Comparison of ENCODE assay signal across 22 mouse cellular contexts in genomic region chr16:8758193-8758592, GRCm38 (mm10). TPM values are rescaled to one million over a fixed set of nuclear protein-coding genes. Genes with fewer than 3 reads are reported as not detected.
DNase-seq lines count a peak whose midpoint lies in the region; ATAC-seq and TF ChIP-seq lines count a peak whose summit lies in the region.
"Had no signal": no experiment of that assay in that cellular context is flagged by ENCODE, and none has a peak within 500 bp of the region (broad histone marks: within the 10 kb centered on the region; RNA-seq: fewer than 3 reads in every experiment).

No protein-coding gene starts in this region.

- H3K27ac ChIP-seq in liver, embryonic 13.5 days: peak overlapping the region; percentile 80
- peak overlapping the region; percentile 82; the same call in 1 of the 2 replicates for H3K27ac ChIP-seq in ES-Bruce4 (ENCODE audit: insufficient read depth, low read length)
- no peak overlapping the region for H3K27ac ChIP-seq in ES-E14 (ENCODE audit: insufficient read depth, low read depth, low read length, poor library complexity, severe bottlenecking)
- H3K27ac ChIP-seq: embryonic facial prominence, embryonic 10.5 days; embryonic facial prominence, embryonic 12.5 days; forebrain, embryonic 13.5 days; forebrain, embryonic 15.5 days had no signal

- ATAC-seq in liver, embryonic 13.5 days (ENCODE audit: low read depth): no peak
- ATAC-seq in cerebellum, adult (ENCODE audit: insufficient number of reproducible peaks, low FRiP score, low TSS enrichment): no peak
- ATAC-seq: CD4-positive, CD25-positive, alpha-beta regulatory T cell, adult 4 months; forebrain, embryonic 13.5 days; forebrain, embryonic 15.5 days; forebrain, postnatal 0 days had no signal

- in situ Hi-C loops in ES-E14 (cut with MboI; ENCODE audit: low sequenced_read_pairs in 2 of 2, unreplicated experiment in 2 of 2): no loop called here

- H3K4me3 ChIP-seq in liver, embryonic 13.5 days (replicated peaks): no peak overlapping the region
- H3K4me3 ChIP-seq in ES-Bruce4 (ENCODE audit: low read depth, low read length) (no peak overlapping the region), ES-E14 (ENCODE audit: insufficient read depth in 1 of 2, low read depth in 1 of 2, low read length in 2 of 2, poor library complexity in 1 of 2, severe bottlenecking in 1 of 2) (no peak overlapping the region)
- H3K4me3 ChIP-seq: embryonic facial prominence, embryonic 10.5 days; embryonic facial prominence, embryonic 12.5 days; forebrain, embryonic 13.5 days; forebrain, embryonic 15.5 days had no signal

- TF ChIP-seq CTCF in ES-Bruce4 (IDR thresholded peaks at IDR 0.05; ENCODE audit: low read depth, low read length): no peak

- H3K9ac ChIP-seq in liver, embryonic 13.5 days: no peak overlapping the region
- H3K9ac ChIP-seq in ES-Bruce4 (ENCODE audit: low read depth, poor library complexity, severe bottlenecking) (no peak overlapping the region), ES-E14 (ENCODE audit: insufficient read depth, low read depth, low read length, poor library complexity, severe bottlenecking) (no peak overlapping the region)
- H3K9ac ChIP-seq: embryonic facial prominence, embryonic 12.5 days; forebrain, embryonic 13.5 days; forebrain, embryonic 15.5 days; forebrain, postnatal 0 days had no signal

- peaks cover 80% of the 10 kb centered on the region for H3K4me1 ChIP-seq in liver, embryonic 13.5 days (replicated peaks)
- H3K4me1 ChIP-seq in ES-Bruce4 (ENCODE audit: control insufficient read depth, insufficient read depth, low read length): peaks cover 10% of the 10 kb centered on the region
- peaks cover 12 to 20% of the 10 kb centered on the region in 2 experiments; a peak in 3 of 4 replicates for H3K4me1 ChIP-seq in ES-E14 (ENCODE audit: control insufficient read depth in 2 of 2, insufficient read depth in 2 of 2, low read length in 2 of 2, poor library complexity in 1 of 2)
- H3K4me1 ChIP-seq: embryonic facial prominence, embryonic 10.5 days; embryonic facial prominence, embryonic 12.5 days; forebrain, embryonic 13.5 days; forebrain, embryonic 15.5 days had no signal

- no peak for TF ChIP-seq EP300 in ES-Bruce4 (IDR thresholded peaks at IDR 0.05; ENCODE audit: insufficient read depth, low read depth, low read length)

- no peaks in the 10 kb centered on the region for H3K27me3 ChIP-seq in liver, embryonic 13.5 days
- H3K27me3 ChIP-seq in ES-Bruce4 (ENCODE audit: control insufficient read depth, insufficient read depth, low read length, poor library complexity, severe bottlenecking): no peaks in the 10 kb centered on the region
- H3K27me3 ChIP-seq: CH12.LX; embryonic facial prominence, embryonic 12.5 days; forebrain, embryonic 13.5 days; forebrain, embryonic 15.5 days had no signal

- TF ChIP-seq POLR2A in ES-Bruce4 (IDR thresholded peaks at IDR 0.05; ENCODE audit: insufficient read depth, low read length): no peak

- no peaks in the 10 kb centered on the region for H3K36me3 ChIP-seq in liver, embryonic 13.5 days
- H3K36me3 ChIP-seq in ES-Bruce4 (ENCODE audit: control insufficient read depth, insufficient read depth, low read length, poor library complexity, severe bottlenecking): peaks cover 24% of the 10 kb centered on the region
- H3K36me3 ChIP-seq in ES-E14 (ENCODE audit: control insufficient read depth, insufficient read depth, low read length, poor library complexity, severe bottlenecking): peaks cover 21% of the 10 kb centered on the region
- H3K36me3 ChIP-seq: embryonic facial prominence, embryonic 10.5 days; embryonic facial prominence, embryonic 12.5 days; forebrain, embryonic 15.5 days had no signal

- DNase-seq in liver, embryonic 13.5 days: no peak
- DNase-seq in liver (no peak), ES-E14 (ENCODE audit: low read depth, low spot score) (no peak), ZHBTc4 (ENCODE audit: low read depth, low spot score) (peak; percentile 65)
- no peak for DNase-seq in cerebellum, postnatal 14 days
- DNase-seq: adrenal gland, adult 2 months; adrenal gland, postnatal 10 days; adrenal gland, postnatal 25 days; B cell, adult 2 months; cerebellum, adult 11-12 months; cerebellum, adult 2 months; cerebellum, adult 9-10 months; cerebellum, postnatal 10 days; forebrain, postnatal 0 days had no signal

- no peak overlapping the region for H3K4me2 ChIP-seq in liver, embryonic 13.5 days
- H3K4me2 ChIP-seq: embryonic facial prominence, embryonic 12.5 days; forebrain, embryonic 13.5 days; forebrain, embryonic 15.5 days had no signal

- no peaks in the 10 kb centered on the region for H3K9me3 ChIP-seq in liver, embryonic 13.5 days (replicated peaks)
- H3K9me3 ChIP-seq in ES-Bruce4 (replicated peaks; ENCODE audit: control insufficient read depth, insufficient read depth, low read length, poor library complexity, severe bottlenecking) (no peaks in the 10 kb centered on the region), ES-E14 (ENCODE audit: control insufficient read depth, insufficient read depth, low read depth, low read length) (no peaks in the 10 kb centered on the region)
- H3K9me3 ChIP-seq: embryonic facial prominence, embryonic 10.5 days; embryonic facial prominence, embryonic 12.5 days; forebrain, embryonic 13.5 days; forebrain, embryonic 15.5 days had no signal

- WGBS in liver, embryonic 13.5 days (ENCODE audit: insufficient replicate concordance): 74% methylated on average over 2 of the region's 2 CpGs

TF ChIP-seq in ES-E14, 5 proteins besides CTCF, POLR2A, EP300 and RAD21:
- TF ChIP-seq CHD2 (IDR thresholded peaks at IDR 0.05; ENCODE audit: low read depth, low read length) (no peak), ZNF384 (IDR thresholded peaks at IDR 0.05; ENCODE audit: low read depth, low read length) (peak; percentile 1; the same call in 1 of the 2 replicates), HCFC1 (IDR thresholded peaks at IDR 0.05; ENCODE audit: borderline replicate concordance, insufficient read depth, low read length) (no peak), MAFK (IDR thresholded peaks at IDR 0.05; ENCODE audit: insufficient read depth, low read depth, low read length) (0 out of 2 replicates have a peak, but pooled peaks have one; percentile 7), ZC3H11A (IDR thresholded peaks at IDR 0.05; ENCODE audit: borderline replicate concordance, low read depth, low read length) (no peak)
TF ChIP-seq in ES-E14: peak in this region for 2.

RNA-seq across cellular contexts. Expression of gene Usp7, which starts 33.9 kb away (rescaled TPM):
- 26.5 and 26.8 TPM in 2 replicates for polyA plus RNA-seq in liver, embryonic 13.5 days (2015; fragmentation: Nextera tagmentation; extraction: Ambion mirVana)
- polyA plus RNA-seq in ES-Bruce4 (2011; ENCODE audit: insufficient read depth, insufficient read length, low read depth, missing spikeins): 339 and 341 TPM in 2 replicates
- total RNA-seq in ES-E14 (2012; rRNA removed): 242 and 291 TPM in 2 replicates

Comparison
In these comparisons a context has a peak if more than half of its experiments do, and no peak if none do; other contexts are left out.
1. RNA of gene Usp7, which starts 33.9 kb away (polyA plus RNA-seq): 339 to 341 TPM in ES-Bruce4; 26.5 to 26.8 TPM in liver, embryonic 13.5 days; every median in the first group is over 10 times any median in the second.